Mouse (Mus musculus) myocyte (in vitro differentiated cells): Measurements from ENCODE around the gene Bbs4.

ENCODE experiments used
- TCF3 ChIP-seq: IDR thresholded peaks from one replicate; pipeline ENCODE4 v1.6.1; 2011; ENCODE audit warnings: low read depth, control low read depth; ENCODE audit not compliant: insufficient read length
- USF1 ChIP-seq: IDR thresholded peaks from one replicate; pipeline ENCODE4 v1.6.1; 2011; ENCODE audit warnings: low read depth, mild to moderate bottlenecking, control low read depth, moderate library complexity

- TF ChIP-seq TCF3 = no peak
- no peak for TF ChIP-seq USF1
Measured at GRCm38 (mm10) chr9:59346176-59346575, 7.1 kb downstream of the Bbs4 start.
